Mouse (Mus musculus): ENCODE data around the gene Abhd17b.
"Not testable (repeated sequence)": the region's sequence is repeated elsewhere in the genome, so short reads cannot be mapped to it uniquely, and the experiment has no call there.

Gene Abhd17b

DNA sequence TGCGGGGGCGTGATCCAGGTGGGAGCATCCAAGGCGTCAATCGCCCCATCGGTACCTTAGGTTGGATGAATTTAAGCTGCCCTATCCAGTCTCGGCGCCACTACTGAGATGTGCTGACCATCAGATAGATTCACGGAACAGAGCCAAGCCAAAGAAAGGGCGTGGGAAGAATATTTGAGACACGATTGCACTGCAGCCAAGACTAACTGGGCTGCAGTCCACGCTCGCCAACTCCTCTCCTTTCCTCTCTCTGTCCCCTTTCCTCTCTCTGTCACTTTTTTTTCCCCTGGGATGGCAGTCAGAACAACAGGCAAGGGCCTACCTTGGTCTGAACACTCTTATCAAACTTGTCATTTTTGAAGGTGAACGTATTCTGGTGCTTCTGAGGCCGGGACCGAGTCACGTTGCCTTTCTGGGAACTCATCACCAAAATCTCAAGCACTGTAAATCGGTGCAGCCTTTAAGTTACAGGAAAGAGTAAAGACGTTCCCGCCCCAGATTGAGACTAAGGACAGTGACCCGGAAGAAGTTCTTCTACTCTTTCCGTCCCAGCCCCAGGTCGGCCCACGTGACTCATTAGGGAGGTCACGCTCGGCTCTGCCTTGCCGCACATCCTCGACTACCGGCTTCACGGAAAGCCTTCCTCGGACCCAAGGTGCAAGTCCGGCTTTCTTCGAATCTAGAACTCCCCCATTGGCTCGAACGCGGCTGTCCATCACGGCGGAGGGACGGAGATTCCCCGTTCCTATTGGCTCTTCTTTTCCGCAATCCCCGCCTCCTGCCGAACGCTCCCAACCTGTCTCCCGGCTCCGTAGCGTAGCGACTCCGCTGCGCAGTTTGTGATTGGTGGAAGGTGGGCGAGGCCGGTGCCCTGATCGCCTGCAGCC is 457 bp upstream of the Abhd17b start, which contains the start of gene 1110059E24Rik:
TSS of gene 1110059E24Rik (minus strand) at position 692 of the 887 bp plus-strand sequence.
- peak; percentile 98 for DNase-seq

DNA sequence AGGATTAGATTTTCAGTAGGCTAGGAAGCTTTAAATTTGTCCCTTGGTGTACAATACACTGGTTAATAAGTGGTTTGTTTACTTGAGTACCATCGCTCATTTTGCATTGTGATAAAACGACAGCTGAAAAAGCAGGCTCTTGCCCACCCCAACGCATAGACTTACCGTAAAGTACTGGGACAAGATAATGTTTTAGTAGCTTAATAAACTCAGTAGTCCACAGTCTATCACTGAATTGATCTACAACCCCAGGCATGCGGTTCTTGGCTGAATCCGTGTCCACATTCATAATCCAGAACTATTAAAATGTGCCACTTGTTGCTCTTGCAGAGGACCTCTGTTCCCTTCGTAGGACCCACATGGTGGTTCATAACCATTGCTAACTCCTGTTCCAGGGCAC is 1.8 kb downstream of the Abhd17b start:
- no peak for DNase-seq

DNA sequence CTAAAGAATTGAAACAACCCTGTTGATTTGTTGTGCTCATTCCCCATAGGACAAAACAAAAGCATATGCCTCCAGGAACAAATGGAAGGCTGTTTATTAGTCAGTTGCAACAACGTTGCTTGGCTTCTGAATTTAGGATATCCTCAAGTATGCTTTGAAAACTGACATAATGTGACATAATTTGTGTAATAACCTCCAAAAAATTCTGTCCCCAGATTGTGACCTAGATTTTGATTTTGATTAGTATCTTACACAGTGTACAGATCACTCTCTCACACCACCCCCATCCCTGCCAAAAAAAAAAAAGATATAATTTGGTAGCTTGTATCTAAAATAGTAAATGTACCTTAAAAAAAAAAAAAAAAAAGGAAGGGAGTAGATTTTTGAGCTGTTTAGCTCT is 7.7 kb downstream of the Abhd17b start:
- no peak for DNase-seq

- DNase-seq: no peak
Measured at GRCm38 (mm10) chr19:21663756-21664456, 10.9 kb downstream of the Abhd17b start.

DNA sequence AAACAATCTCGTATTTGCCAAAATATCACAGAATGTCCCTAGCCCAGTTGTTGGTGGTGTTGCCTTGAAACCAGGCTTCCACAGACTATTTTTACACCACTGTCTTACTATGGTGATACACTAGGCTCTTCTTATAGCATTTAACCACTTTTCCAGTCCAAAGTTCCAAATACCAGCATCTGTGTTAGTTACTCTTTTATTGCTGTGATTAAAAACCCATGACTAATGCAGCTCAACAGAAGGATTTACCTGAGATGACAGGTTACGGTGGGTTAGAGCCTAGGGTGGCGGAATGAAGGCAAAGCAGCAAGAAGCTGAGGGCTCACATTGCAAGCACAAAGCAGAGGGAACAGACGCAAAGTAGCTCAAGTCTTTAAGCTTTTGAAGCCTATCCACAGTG is 16.7 kb downstream of the Abhd17b start:
- no peak for DNase-seq

- no peak for DNase-seq
Measured at GRCm38 (mm10) chr19:21674354-21675096, 21.5 kb downstream of the Abhd17b start.

DNA sequence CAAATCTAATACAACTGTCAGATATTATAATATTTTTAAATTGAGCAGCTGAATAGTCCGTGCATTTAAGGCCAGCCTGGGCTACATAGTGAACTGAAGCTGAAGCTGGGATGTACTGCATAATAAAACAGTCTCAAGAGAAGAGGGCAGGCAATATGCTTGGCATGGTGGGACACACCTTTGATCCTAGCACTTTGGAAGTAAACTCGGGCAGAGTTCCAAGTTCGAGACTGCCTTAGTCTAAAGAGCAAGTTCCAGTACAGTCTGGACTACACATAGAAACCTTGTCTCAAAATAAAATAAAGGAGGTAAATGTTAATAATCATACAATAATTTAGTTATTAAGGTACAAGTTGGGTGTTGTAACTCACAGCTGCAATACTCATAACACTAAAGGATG is 27.1 kb downstream of the Abhd17b start:
- DNase-seq: no peak

DNA sequence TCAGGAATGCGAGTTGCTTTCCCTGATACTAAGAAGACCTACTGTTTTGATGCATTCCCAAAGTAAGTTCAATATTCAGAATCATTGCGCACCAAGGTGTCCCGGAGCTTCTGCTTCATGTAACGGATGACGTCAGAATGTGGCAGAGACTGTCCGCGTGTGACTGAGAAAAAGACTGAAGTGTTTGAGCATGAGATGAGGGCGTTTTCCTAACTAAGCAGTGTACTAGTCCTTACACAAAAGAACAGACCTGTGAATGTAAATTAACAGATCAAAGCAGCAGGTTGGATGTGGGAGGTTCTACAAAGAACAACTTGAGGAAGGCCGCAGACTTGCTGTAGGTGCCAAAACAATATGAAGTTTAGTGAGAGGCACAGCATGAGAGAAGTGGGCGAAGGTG is 28.0 kb downstream of the Abhd17b start:
- DNase-seq: no peak

DNA sequence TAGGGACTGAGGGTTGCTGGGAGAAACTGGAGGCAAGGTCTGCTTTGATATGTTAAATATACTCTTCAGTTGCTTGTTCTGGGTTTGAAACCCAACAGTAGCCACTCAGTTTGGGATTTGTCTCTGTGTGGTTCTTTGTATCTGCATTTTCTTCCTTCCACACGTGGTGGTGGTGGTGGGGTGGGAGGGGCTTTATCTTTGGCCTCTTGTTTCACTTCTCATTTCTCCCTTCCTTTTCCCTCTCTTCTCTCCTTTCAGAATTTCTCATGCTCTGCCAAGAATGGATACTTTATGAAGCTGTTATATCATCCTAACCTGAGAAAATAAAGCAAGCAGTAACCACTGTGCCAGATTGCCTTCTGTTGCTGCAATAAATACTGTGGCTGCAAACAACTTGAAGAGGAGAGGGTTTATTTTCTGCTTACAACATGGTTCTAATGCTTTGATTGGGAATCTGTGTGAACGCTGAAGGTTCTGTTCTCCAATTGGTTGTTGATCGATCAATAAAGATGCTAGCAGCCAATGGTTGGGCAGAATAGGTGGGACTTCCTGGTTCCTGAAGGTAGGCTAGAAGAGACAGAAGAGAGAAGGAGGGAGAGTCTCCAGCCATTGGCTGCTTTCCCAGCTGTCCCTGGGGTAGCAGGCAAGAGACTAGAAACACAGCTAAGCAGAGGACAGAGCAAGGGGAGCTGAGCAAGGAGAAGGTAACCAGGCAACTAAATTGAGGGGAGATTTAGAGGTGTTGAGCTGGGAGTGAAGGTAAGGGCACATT is 60.5 kb downstream of the Abhd17b start:
- DNase-seq: no peak

DNA sequence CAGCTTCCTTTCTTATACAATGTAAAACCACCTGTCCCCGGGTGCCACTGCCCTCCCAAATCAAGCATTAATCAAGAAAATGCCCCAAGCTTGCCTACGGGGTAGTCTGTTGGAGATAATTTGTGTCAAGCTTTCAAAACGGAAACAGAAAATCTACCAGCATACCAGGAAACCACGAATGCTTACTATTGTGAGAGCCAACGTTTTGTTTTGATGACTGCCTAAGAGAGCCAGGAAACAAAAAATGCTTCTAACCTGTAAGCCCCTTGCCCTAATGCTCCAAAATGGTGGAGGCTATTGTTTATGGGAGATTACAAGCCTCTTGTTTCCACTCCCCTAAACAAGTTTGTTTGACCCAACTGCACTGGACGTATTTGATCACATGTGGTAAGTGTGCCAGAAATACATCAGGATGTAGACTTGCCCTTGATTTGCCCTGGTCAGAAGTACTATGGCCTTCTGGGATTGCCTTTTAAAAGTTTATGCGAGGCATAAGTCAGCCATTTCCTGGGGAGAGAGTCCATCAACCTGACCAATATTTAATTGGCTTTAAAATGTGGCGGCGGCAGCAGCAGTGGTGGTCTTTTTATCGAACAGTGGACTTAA is 61.4 kb downstream of the Abhd17b start:
- DNase-seq: no peak

DNA sequence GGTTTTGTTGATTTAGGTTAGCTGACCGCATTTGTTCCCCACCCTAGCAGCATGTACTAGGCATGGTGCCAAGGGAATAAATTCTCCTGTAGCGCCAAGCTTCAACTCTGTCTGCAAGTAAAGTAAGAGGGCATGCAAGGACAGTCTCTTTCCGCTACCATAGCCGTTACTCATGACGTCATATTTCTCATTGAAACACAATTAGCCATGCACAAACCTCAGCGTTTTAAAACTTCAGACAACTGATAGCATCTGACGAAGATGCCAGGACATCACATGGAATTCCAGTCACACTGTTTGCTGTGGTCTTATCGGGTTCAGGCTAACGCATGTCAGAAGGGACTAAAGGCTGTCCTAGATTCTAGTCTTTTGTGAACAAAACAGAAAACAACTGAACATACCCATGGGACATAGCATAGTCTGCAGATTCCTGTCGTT is 62.0 kb downstream of the Abhd17b start:
- DNase-seq: no peak

DNA sequence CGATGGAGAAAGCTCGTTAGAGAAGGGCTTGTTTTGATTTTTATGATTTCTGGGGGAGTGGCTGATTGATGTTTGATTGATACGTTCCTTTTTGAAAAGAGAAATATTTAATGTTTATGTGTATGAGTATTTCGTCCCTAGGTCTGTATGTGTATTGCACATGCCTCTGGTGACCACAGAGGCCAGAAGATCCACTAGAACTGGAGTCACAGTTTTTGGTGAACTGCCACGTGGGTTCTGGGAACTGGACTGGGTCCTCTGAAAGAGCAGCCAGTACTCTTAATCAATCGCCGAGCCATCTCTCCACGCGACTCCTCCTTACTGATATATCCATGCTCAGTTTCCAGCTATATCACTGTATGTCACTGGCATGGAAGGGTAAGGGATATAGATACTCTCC is 62.5 kb downstream of the Abhd17b start:
- DNase-seq: no peak

GRCm38 (mm10) chr19:21716456-21716855 is 63.5 kb downstream of the Abhd17b start:
- no peak for DNase-seq

- no peak for DNase-seq
Measured at GRCm38 (mm10) chr19:21719206-21719605, 66.2 kb downstream of the Abhd17b start.

GRCm38 (mm10) chr19:21720950-21721349 is 68.0 kb downstream of the Abhd17b start:
- DNase-seq: no peak

DNA sequence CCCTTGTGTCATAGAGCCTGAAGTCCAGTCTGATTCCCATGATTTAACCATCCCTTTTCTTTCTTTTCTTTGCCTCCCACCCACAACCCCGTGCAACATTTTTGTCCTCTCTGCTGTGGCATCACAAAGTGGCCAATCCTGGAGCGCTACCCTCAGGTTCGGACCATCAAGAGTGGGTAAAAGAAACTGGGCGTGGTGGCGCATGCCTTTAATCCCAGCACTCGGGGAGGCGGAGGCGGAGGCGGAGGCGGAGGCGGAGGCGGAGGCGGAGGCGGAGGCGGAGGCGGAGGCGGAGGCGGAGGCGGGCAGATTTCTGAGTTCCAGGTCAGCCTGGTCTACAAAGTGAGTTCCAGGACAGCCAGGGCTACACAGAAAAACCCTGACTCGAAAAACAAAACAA is 70.3 kb downstream of the Abhd17b start:
- not testable (repeated sequence) for DNase-seq

GRCm38 (mm10) chr19:21723911-21724655 is 71.1 kb downstream of the Abhd17b start:
- DNase-seq: peak; percentile 80

GRCm38 (mm10) chr19:21725168-21725567 is 72.2 kb downstream of the Abhd17b start:
- no peak for DNase-seq

DNA sequence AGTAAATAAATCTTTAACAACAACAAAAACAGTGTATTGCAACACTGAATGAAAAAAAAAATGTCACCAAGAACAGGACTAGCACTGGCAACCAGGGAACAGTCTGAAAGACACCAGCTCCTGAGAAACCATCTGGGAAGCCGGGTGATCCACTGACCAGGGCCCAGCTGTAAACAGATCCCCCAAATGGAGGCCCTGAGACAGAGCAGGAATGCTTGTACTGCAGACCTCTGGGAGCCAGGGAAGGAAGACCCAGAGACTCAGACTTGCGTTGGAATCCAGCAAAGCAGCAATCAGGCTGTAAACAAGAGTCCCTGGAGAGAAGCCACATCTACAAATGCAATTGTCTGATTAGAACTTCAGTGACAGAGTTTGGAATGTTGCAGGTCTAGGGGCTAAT is 74.1 kb downstream of the Abhd17b start:
- DNase-seq: no peak

- DNase-seq: no peak
Measured at GRCm38 (mm10) chr19:21728342-21728741, 75.4 kb downstream of the Abhd17b start.

DNA sequence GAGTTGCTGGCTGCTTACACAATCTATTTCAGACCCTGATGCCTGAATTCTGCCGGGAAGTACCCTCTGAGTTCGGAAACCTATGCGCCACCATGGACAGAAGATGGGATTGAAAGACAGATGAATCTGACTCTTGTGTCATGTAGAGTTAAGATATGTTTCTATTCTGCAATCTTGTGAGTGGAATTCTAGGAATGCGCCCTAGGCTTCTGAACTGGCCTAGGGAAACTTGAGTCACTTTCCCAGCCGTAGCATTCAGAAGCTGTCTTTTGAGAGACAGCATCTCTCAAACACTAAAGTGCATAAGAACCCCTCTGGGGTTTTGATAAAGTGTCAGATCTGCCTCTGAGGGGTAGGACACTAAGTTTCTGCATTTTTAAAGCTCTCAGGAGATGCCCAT is 78.9 kb downstream of the Abhd17b start:
- no peak for DNase-seq
